Mouse (Mus musculus): ENCODE data around the gene Csrp1. TPM values are rescaled to one million over a fixed set of nuclear protein-coding genes. Genes with fewer than 3 reads are reported as not detected.

The Csrp1 gene
- polyA plus RNA-seq, 1 experiment from 2014 or later, result 33.8 TPM

- no peak overlapping the region for H3K4me3 ChIP-seq (replicated peaks)
- ATAC-seq (ENCODE audit: low read depth), result no peak
Measured at GRCm38 (mm10) chr1:135698451-135698921, 21.4 kb upstream of the Csrp1 start.

DNA sequence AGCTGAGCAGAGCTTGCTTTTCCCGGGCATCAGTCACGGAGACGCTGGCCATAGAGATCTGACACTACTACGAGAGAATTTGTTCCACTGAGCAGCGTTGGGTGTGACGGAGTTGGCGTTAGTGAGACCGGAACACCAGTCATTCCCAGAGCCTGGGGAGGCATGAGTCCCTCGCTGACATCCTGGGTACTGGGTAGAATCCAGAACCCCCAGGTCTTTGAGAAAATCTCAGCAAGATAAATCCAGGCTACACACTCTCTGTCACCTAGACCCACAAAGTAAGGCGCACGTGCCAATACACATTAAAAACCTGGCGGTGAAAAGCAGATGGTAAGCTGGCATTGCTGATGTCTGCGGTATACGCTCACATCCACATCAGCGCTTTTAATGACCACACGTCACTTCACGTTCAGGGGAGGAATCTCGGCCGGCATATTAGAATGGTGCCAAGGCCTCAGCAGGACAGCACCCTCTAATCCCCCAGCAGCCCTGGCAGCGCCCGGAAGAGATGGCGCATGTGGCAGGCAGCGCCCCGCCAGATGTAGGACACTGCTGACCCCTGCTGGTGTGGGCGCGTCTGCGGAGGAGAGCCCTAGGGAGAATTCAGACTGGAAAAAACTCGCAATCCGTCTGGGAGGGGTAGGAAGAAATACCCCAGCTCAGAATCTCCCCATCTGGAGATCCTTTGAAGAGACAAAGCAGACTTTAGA, 20.7 kb upstream of the Csrp1 start:
- Histone ChIP-seq H3K9me3 (replicated peaks) (no peaks in the 10 kb centered on the region), H3K9ac (no peak overlapping the region; the same call in 1 of the 2 replicates), H3K4me1 (replicated peaks) (peaks cover 38% of the 10 kb centered on the region), H3K36me3 (no peaks in the 10 kb centered on the region), H3K27me3 (peaks cover 14% of the 10 kb centered on the region), H3K27ac (no peak overlapping the region), H3K4me2 (peak overlapping the region; percentile 47), H3K4me3 (replicated peaks) (peak overlapping the region; percentile 16)
- DNase-seq (no peak), ATAC-seq (ENCODE audit: low read depth) (0 out of 2 replicates have a peak, but pooled peaks have one; percentile 23)
- 10% methylated on average over 29 of the region's 29 CpGs for WGBS (ENCODE audit: insufficient replicate concordance)

More at GRCm38 (mm10) chr1:135698451-135698921, 21.4 kb upstream of the Csrp1 start:
- Histone ChIP-seq H3K4me1 (replicated peaks) (peaks cover 38% of the 10 kb centered on the region), H3K36me3 (no peaks in the 10 kb centered on the region), H3K27me3 (peaks cover 16% of the 10 kb centered on the region), H3K27ac (no peak overlapping the region), H3K9me3 (replicated peaks) (no peaks in the 10 kb centered on the region), H3K4me2 (no peak overlapping the region), H3K9ac (no peak overlapping the region)
- WGBS (ENCODE audit: insufficient replicate concordance), result 46% methylated on average over 11 of the region's 11 CpGs
- DNase-seq, result no peak

- WGBS (ENCODE audit: insufficient replicate concordance), result 36% methylated on average over 2 of the region's 2 CpGs
- Histone ChIP-seq H3K9me3 (replicated peaks) (no peaks in the 10 kb centered on the region), H3K4me2 (peak overlapping the region; percentile 47), H3K4me1 (replicated peaks) (peaks cover 38% of the 10 kb centered on the region), H3K27ac (no peak overlapping the region), H3K4me3 (replicated peaks) (no peak overlapping the region), H3K9ac (no peak overlapping the region), H3K36me3 (no peaks in the 10 kb centered on the region), H3K27me3 (peaks cover 12% of the 10 kb centered on the region)
- DNase-seq, result no peak
- no peak for ATAC-seq (ENCODE audit: low read depth)
Measured at GRCm38 (mm10) chr1:135699892-135700291, 20.0 kb upstream of the Csrp1 start.

DNA sequence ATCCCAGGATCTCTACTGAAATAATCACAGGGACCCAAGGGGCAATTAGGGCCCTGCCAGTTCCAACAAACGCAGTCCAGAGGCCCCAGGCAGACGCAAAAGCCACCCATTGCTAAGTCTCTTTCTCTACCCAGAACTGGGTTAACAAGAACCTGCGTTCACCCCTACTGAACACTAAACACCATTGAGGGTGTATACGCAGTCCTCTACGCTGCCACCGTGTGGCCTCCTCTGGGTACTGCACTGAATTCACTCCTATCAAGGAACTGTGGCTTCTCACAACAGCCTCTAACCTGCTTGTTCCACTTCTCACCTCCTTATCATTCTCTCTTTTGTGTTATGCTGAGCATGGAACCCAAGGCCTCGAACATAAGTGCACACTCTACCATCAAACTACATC, 19.3 kb upstream of the Csrp1 start:
- Histone ChIP-seq H3K36me3 (no peaks in the 10 kb centered on the region), H3K9me3 (replicated peaks) (no peaks in the 10 kb centered on the region), H3K4me1 (replicated peaks) (peaks cover 38% of the 10 kb centered on the region), H3K9ac (no peak overlapping the region), H3K27ac (no peak overlapping the region), H3K27me3 (peaks cover 12% of the 10 kb centered on the region), H3K4me3 (replicated peaks) (no peak overlapping the region), H3K4me2 (no peak overlapping the region)
- peak; percentile 66 for ATAC-seq (ENCODE audit: low read depth)
- under 1% methylated on average over 7 of the region's 7 CpGs for WGBS (ENCODE audit: insufficient replicate concordance)
- peak; percentile 50 for DNase-seq

DNA sequence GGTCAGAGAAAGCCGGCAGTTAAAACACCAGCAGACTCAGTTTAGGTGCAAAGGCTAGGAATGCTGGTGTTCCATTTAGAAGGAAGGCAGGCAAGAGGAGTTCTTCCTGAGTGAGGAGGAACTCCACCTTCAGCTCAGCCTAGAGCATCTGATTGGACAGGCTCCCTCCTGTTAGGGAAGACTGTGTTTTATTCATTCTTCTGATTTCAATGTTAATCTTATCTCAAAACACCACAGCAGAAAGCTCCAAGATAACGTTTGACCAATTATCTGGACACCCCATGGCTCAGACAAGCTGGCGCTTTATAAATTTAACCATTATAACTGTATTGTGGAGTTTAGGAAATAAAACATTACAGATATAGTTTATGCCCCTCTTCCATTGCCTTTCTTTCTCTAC, 18.5 kb upstream of the Csrp1 start:
- Histone ChIP-seq H3K4me1 (replicated peaks) (peaks cover 38% of the 10 kb centered on the region), H3K27me3 (peaks cover 12% of the 10 kb centered on the region), H3K9me3 (replicated peaks) (no peaks in the 10 kb centered on the region), H3K9ac (no peak overlapping the region; the same call in 1 of the 2 replicates), H3K36me3 (no peaks in the 10 kb centered on the region), H3K27ac (0 out of 2 replicates have a peak overlapping the region, but pooled peaks have one; percentile 3), H3K4me3 (replicated peaks) (no peak overlapping the region), H3K4me2 (no peak overlapping the region)
- WGBS (ENCODE audit: insufficient replicate concordance), result 14% methylated on average over 3 of the region's 3 CpGs
- ATAC-seq (ENCODE audit: low read depth), result peak; percentile 67
- DNase-seq, result no peak

DNA sequence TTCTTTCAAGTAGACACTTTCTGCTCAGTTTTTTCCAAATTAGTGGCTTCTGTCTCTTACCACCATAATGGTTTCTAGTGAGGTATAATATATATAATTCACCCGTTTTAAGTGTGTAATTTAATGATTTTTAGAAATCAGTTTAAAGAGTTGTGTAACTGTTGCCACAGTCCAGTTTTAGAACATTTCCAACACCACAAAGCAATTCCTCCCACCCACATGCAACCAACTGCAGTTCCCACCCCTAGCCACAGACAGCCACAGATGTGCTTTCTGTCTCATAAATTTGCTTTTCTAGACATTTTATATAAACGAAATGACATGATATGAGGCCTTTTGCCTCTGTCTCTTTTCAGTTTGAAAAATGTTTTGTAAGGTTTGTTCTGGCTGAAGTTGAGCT, 17.1 kb upstream of the Csrp1 start:
- Histone ChIP-seq H3K9ac (no peak overlapping the region), H3K4me2 (no peak overlapping the region), H3K4me1 (replicated peaks) (peaks cover 38% of the 10 kb centered on the region), H3K27me3 (peaks cover 12% of the 10 kb centered on the region), H3K27ac (no peak overlapping the region), H3K9me3 (replicated peaks) (no peaks in the 10 kb centered on the region), H3K36me3 (no peaks in the 10 kb centered on the region), H3K4me3 (replicated peaks) (no peak overlapping the region)
- ATAC-seq (ENCODE audit: low read depth), result no peak
- WGBS (ENCODE audit: insufficient replicate concordance), result 43% methylated on average over 2 of the region's 2 CpGs
- DNase-seq, result no peak

GRCm38 (mm10) chr1:135704317-135704821, 15.5 kb upstream of the Csrp1 start:
- H3K4me3 ChIP-seq (replicated peaks), result no peak overlapping the region
- H3K27ac ChIP-seq, result no peak overlapping the region
- no peaks in the 10 kb centered on the region for H3K9me3 ChIP-seq (replicated peaks)
- H3K27me3 ChIP-seq, result peaks cover under 1% of the 10 kb centered on the region; the same call in 1 of the 2 replicates
- ATAC-seq (ENCODE audit: low read depth) (no peak), DNase-seq (no peak)
- peaks cover 31% of the 10 kb centered on the region for H3K4me1 ChIP-seq (replicated peaks)
- no peaks in the 10 kb centered on the region for H3K36me3 ChIP-seq
- no peak overlapping the region for H3K9ac ChIP-seq
- no peak overlapping the region for H3K4me2 ChIP-seq
- 60% methylated on average over 3 of the region's 3 CpGs for WGBS (ENCODE audit: insufficient replicate concordance)

GRCm38 (mm10) chr1:135708369-135708768, 11.5 kb upstream of the Csrp1 start:
- H3K4me1 ChIP-seq (replicated peaks), result peaks cover 15% of the 10 kb centered on the region
- peak; percentile 64 for ATAC-seq (ENCODE audit: low read depth)
- no peak overlapping the region for H3K9ac ChIP-seq
- WGBS (ENCODE audit: insufficient replicate concordance), result 36% methylated on average over 4 of the region's 4 CpGs
- no peak for DNase-seq
- no peak overlapping the region for H3K27ac ChIP-seq
- no peaks in the 10 kb centered on the region for H3K36me3 ChIP-seq
- peak overlapping the region; percentile 35 for H3K4me2 ChIP-seq
- H3K9me3 ChIP-seq (replicated peaks), result no peaks in the 10 kb centered on the region
- H3K27me3 ChIP-seq, result no peaks in the 10 kb centered on the region
- peak overlapping the region; percentile 20 for H3K4me3 ChIP-seq (replicated peaks)

- WGBS (ENCODE audit: insufficient replicate concordance), result 22% methylated on average over 7 of the region's 7 CpGs
- H3K27ac ChIP-seq, result no peak overlapping the region
Measured at GRCm38 (mm10) chr1:135711126-135711525, 8.7 kb upstream of the Csrp1 start.

GRCm38 (mm10) chr1:135714028-135714815, 5.6 kb upstream of the Csrp1 start:
- Histone ChIP-seq H3K4me1 (replicated peaks) (peaks cover 33% of the 10 kb centered on the region), H3K36me3 (no peaks in the 10 kb centered on the region), H3K4me3 (replicated peaks) (no peak overlapping the region), H3K27ac (peak overlapping the region; percentile 88), H3K9me3 (replicated peaks) (no peaks in the 10 kb centered on the region), H3K27me3 (no peaks in the 10 kb centered on the region), H3K9ac (no peak overlapping the region), H3K4me2 (peak overlapping the region; percentile 41)
- DNase-seq (no peak), ATAC-seq (ENCODE audit: low read depth) (peak; percentile 47)
- WGBS (ENCODE audit: insufficient replicate concordance), result 15% methylated on average over 9 of the region's 9 CpGs

More at GRCm38 (mm10) chr1:135711126-135711525, 8.7 kb upstream of the Csrp1 start:
- no peak for DNase-seq
- Histone ChIP-seq H3K9me3 (replicated peaks) (no peaks in the 10 kb centered on the region), H3K4me2 (no peak overlapping the region), H3K4me1 (replicated peaks) (peaks cover 41% of the 10 kb centered on the region), H3K4me3 (replicated peaks) (no peak overlapping the region), H3K36me3 (no peaks in the 10 kb centered on the region), H3K27me3 (no peaks in the 10 kb centered on the region), H3K9ac (no peak overlapping the region)
- no peak for ATAC-seq (ENCODE audit: low read depth)

DNA sequence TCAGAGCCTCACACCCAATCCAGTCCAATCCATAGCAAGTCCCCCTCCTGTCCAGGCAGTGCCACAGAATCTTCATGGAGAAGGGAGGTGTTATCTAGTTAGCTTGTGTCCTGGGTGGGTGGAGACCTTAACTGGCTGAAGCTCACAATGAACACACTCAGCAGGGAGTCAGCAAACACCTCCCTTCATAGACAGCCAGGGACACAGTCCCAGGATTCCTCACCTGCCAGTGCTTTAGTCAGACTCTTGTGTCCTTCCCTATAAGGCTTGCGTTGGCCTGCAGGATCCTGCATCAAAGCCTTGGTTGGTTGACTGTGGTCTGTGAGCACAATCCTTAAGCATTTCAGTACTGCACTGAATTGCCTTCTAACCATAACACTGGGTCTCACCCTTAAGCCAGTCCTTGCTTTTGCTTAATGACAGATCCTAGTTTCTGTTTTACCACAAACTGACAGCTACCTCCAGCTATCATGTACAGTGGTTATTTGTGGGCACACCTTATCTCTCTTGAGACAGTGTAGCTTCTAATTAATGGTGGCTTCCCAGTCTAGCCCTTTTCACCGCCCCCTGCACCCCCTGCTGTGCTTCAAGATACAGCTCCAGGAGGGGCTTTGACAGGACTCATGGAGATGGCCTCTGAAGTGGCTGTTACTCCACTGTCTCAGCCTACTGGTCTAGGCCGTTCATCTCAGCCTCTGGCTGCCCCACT, 4.8 kb upstream of the Csrp1 start:
- Histone ChIP-seq H3K27ac (peak overlapping the region; percentile 88), H3K27me3 (no peaks in the 10 kb centered on the region), H3K9ac (peak overlapping the region; percentile 26; the same call in 1 of the 2 replicates), H3K36me3 (no peaks in the 10 kb centered on the region), H3K9me3 (replicated peaks) (no peaks in the 10 kb centered on the region), H3K4me1 (replicated peaks) (peaks cover 39% of the 10 kb centered on the region), H3K4me3 (replicated peaks) (no peak overlapping the region), H3K4me2 (peak overlapping the region; percentile 41)
- 12% methylated on average over 3 of the region's 3 CpGs for WGBS (ENCODE audit: insufficient replicate concordance)
- ATAC-seq (ENCODE audit: low read depth) (peak; percentile 83), DNase-seq (no peak)
